Mouse (Mus musculus): ENCODE measurements around the gene Vmn2r63.
"Not testable (repeated sequence)": the region's sequence is repeated elsewhere in the genome, so short reads cannot be mapped to it uniquely, and the experiment has no call there.

Vmn2r63 gene

GRCm38 (mm10) chr7:42933722-42934121 lies at the start of gene Vmn2r63:
Vmn2r63 (minus strand) TSS chr7:42933822.
- not testable (repeated sequence) for DNase-seq

DNA sequence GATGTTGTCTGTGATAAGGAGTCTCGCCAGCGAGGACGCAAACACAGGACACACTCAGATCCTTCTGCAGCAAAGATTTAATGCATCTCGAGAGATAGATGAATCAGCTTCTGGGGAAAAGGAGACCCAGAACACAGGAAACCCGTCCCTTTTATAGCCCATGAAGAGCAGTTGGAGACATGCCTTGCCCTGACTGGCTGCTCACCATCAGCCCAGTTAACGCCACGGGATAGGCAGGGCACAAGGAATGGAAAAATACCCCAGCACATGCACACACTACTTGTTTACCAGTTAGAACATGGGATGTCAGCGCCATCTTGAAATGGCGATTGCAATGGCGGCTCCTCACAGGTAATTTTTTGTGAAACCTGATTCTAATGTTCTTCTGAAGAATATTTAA lies 47.1 kb upstream of the Vmn2r63 start:
- DNase-seq = no peak

DNA sequence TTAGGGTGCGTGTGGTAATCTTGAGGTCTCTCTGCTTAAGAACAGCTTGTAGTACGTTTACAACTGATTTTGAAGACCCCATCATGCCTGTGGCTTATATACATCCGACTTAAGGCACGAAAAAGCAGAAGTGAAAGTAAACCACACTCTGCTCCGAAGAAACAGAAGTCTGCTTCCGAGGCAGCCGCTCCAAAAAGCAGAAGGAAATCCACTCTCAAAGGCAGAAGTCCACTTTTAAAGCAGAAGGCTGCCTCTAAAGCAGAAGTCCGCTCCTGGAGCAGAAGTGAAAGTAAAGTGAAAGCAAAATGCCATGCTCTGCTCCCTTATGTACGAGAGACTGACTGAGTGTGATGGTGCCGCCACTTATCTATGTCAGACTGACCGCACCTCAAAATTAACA lies 46.5 kb upstream of the Vmn2r63 start:
- DNase-seq = no peak

GRCm38 (mm10) chr7:42965246-42965645 lies 31.6 kb upstream of the Vmn2r63 start:
- DNase-seq = no peak

- not testable (repeated sequence) for DNase-seq
These were observed 35.6 kb downstream of the Vmn2r63 start for GRCm38 (mm10) chr7:42898067-42898466.

DNA sequence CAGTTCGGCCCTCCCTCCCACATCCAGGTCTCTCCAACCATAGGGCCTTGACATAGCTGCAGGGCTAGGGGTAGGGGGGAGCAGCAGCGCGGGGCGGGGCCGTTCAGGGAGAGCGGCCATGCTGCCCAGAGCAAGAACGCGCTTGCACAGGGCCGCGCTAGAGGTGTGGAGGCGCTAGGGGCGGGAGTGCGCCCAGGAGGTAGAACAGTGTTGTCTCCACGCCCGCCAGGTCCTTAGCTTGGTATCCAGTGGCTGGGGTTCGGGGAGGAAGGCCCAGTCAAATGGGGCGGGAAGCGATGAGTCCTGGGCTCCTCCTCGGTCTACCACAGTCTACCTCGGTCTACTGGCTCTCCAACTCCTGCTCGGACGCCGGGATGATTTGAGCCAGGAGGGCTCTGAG lies 55.5 kb downstream of the Vmn2r63 start:
- no peak for DNase-seq

DNA sequence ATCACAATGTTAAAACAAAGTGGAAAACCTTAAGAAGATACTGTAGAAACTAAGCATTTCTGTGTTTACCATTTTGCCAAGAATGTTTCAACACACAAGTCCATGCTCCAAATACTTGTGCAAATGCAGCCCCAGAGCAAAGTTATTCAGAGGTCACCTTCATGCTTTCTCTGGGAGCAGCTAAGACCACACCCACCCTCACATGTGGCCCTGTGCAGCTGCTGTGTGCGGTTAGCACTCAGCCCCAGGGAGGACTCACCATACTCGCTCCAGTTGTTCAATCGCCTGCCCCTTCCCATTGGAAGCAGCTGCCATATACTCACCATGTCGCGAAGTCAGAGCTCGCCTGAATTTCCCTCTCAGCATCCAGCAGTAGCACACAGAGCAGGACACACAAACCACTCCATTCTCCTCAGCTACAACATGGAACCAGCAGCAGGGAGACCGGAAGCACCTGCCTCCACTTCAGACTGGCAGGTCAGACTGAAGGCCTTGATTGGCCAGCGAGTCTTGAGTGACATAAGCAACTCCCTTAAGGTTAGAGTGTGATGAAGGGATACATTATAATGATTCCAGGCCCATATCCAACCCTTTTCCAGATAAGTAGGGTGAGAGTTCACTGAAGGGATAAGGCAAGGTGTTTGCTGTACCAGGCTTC lies 66.7 kb downstream of the Vmn2r63 start, which contains the start of gene Gm2381:
Gene Gm2381, minus strand, starts transcription at position 434 of the 658 bp plus-strand sequence.
- not testable (repeated sequence) for DNase-seq

Measured in embryo, embryonic 11 days (tissue).